Mouse (Mus musculus) liver, adult 2 months (tissue): ENCODE data around the gene Btn1a1.

ENCODE experiments used
- CTCF ChIP-seq: fragments of 200-500 bp; IDR thresholded peaks from 2 replicates; pipeline ENCODE4 v1.5.1; 2011; ENCODE audit warnings: low read depth, low read length, control low read depth
- POLR2A ChIP-seq: fragments of 200-500 bp; IDR thresholded peaks from 2 replicates; pipeline ENCODE4 v1.6.1; 2011; ENCODE audit warnings: low read length, control low read depth; ENCODE audit not compliant: insufficient read depth; ENCODE audit errors: extremely low read depth

DNA sequence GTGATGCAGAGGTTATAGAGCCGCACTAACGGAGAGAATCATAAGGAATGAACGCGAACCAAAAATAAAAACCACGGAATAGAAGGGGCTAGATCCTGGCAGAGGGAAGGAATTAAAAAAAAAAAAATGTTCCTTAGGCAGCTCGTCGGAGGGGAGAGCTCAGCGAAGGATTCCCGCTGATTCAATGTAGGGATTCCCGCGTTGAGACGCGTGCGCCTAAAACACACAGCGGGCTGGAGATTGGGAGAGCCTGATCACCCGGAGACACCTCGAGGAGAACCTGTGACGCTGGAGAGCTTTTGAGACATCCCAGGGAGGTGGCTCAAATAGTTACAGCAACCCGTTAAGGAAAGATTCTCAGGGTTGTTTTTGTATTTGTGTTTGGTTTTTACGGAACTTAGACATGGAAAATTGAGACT lies 53.5 kb downstream of the Btn1a1 start:
- TF ChIP-seq POLR2A (no peak), CTCF (no peak)
